21 mouse cellular contexts compared by ENCODE assay signal in genomic region chr12:84220515-84220914, GRCm38 (mm10). TPM values are rescaled to one million over a fixed set of nuclear protein-coding genes. Genes with fewer than 3 reads are reported as not detected.
DNase-seq lines count a peak whose midpoint lies in the region; ATAC-seq and TF ChIP-seq lines count a peak whose summit lies in the region.
"Had no signal": no experiment of that assay in that cellular context is flagged by ENCODE, and none has a peak within 500 bp of the region (broad histone marks: within the 10 kb centered on the region; RNA-seq: fewer than 3 reads in every experiment).

No protein-coding gene starts in this region.

- DNase-seq in layer of hippocampus, adult 2 months (ENCODE audit: low spot score in 2 of 2) = no peak
- no peak for DNase-seq in layer of hippocampus, postnatal 14 days (ENCODE audit: low spot score in 2 of 2)
- DNase-seq in CD4-positive helper T cell, adult 2 months (ENCODE audit: low read depth, low spot score) = peak; percentile 73
- peak; percentile 53 for DNase-seq in Muller cell, postnatal 12 days (ENCODE audit: inconsistent ontology term)
- no peak for DNase-seq in forebrain, postnatal 0 days
- DNase-seq in adrenal gland, postnatal 4 days (ENCODE audit: low spot score in 2 of 2) = no peak
- no peak for DNase-seq in kidney, postnatal 10 days
- DNase-seq: adrenal gland, postnatal 10 days; cerebellum, adult 9-10 months; heart, adult 11 months; heart, postnatal 36 days; layer of hippocampus, adult 9-11 months; lung, postnatal 10 days; right cerebral cortex, postnatal 25 days had no signal

- no peaks in the 10 kb centered on the region for H3K9me3 ChIP-seq in forebrain, postnatal 0 days (ENCODE audit: low read length)
- H3K9me3 ChIP-seq: embryonic facial prominence, embryonic 15.5 days; heart, embryonic 13.5 days; limb, embryonic 13.5 days; liver, embryonic 15.5 days had no signal

- no peaks in the 10 kb centered on the region for H3K27me3 ChIP-seq in forebrain, postnatal 0 days (ENCODE audit: insufficient read depth, low read length)
- H3K27me3 ChIP-seq: embryonic facial prominence, embryonic 15.5 days; heart, embryonic 13.5 days; liver, embryonic 15.5 days had no signal

- no peak overlapping the region for H3K4me3 ChIP-seq in layer of hippocampus, adult 2 months
- H3K4me3 ChIP-seq in forebrain, postnatal 0 days (ENCODE audit: low read depth, low read length) = no peak overlapping the region
- H3K4me3 ChIP-seq: embryonic facial prominence, embryonic 15.5 days; heart, embryonic 13.5 days; limb, embryonic 13.5 days; liver, embryonic 15.5 days had no signal

- H3K9ac ChIP-seq in forebrain, postnatal 0 days = no peak overlapping the region
- H3K9ac ChIP-seq: embryonic facial prominence, embryonic 15.5 days; limb, embryonic 13.5 days; liver, embryonic 15.5 days had no signal

- ATAC-seq in forebrain, postnatal 0 days = peak; percentile 28; the same call in 1 of the 2 replicates
- ATAC-seq: intestine, embryonic 16.5 days had no signal

- 33% methylated on average over 4 of the region's 4 CpGs for WGBS in forebrain, postnatal 0 days

- H3K4me1 ChIP-seq in forebrain, postnatal 0 days (ENCODE audit: insufficient read depth) = 0 out of 2 replicates have a peak, but pooled peaks cover 5% of the 10 kb centered on the region

- no peak overlapping the region for H3K4me2 ChIP-seq in forebrain, postnatal 0 days (ENCODE audit: low read depth)
- H3K4me2 ChIP-seq: heart, embryonic 13.5 days; limb, embryonic 13.5 days; liver, embryonic 15.5 days had no signal

- H3K27ac ChIP-seq in layer of hippocampus, adult 2 months = no peak overlapping the region; the same call in 1 of the 2 replicates
- no peak overlapping the region for H3K27ac ChIP-seq in forebrain, postnatal 0 days (ENCODE audit: low read depth, low read length)
- H3K27ac ChIP-seq: embryonic facial prominence, embryonic 15.5 days; heart, embryonic 13.5 days; kidney, postnatal 0 days; limb, embryonic 13.5 days; liver, embryonic 15.5 days; stomach, postnatal 0 days had no signal

- no peaks in the 10 kb centered on the region for H3K36me3 ChIP-seq in forebrain, postnatal 0 days (ENCODE audit: insufficient read depth)
- H3K36me3 ChIP-seq: embryonic facial prominence, embryonic 15.5 days; limb, embryonic 13.5 days had no signal

- peak; percentile 45 for TF ChIP-seq CTCF in layer of hippocampus, adult 2 months (conservative IDR thresholded peaks at IDR 0.05)
- TF ChIP-seq CTCF in forebrain, postnatal 0 days (IDR thresholded peaks at IDR 0.05; ENCODE audit: low read depth) = no peak

RNA-seq across cellular contexts. Expression of gene Elmsan1, which starts 1.8 kb away (rescaled TPM):
- 10 to 100 TPM; 24.6 to 27.2 TPM for total RNA-seq in layer of hippocampus, adult 2 months (2021)
- 10 to 100 TPM; 17.0 to 18.1 TPM for total RNA-seq in layer of hippocampus, postnatal 14 days (2021)
- total RNA-seq in forebrain, postnatal 0 days (2014; rRNA removed) = 7.0 and 7.9 TPM in 2 replicates
- polyA plus RNA-seq in forebrain, postnatal 0 days (2015; fragmentation: Nextera tagmentation; extraction: Ambion mirVana) = 2.2 and 2.5 TPM in 2 replicates
- total RNA-seq in adrenal gland, postnatal 4 days (2021) = 10 to 100 TPM; 30.2 to 34.8 TPM

Comparison
In these comparisons a context has a peak if more than half of its experiments do, and no peak if none do; other contexts are left out.
1. DNase-seq: peak in CD4-positive helper T cell, adult 2 months (single experiment) and Muller cell, postnatal 12 days (single experiment); none in layer of hippocampus, adult 2 months (0 of 2), layer of hippocampus, postnatal 14 days (0 of 2), forebrain, postnatal 0 days (single experiment), adrenal gland, postnatal 4 days (0 of 2) and kidney, postnatal 10 days (single experiment).